Mouse (Mus musculus) adipocyte (in vitro differentiated cells): ENCODE results near the gene Hand2.

ENCODE experiments used
- DNase-seq: peaks from one replicate; pipeline ENCODE4 v3.0.0-alpha.2; 2016; ENCODE audit warnings: low spot score

The Hand2 gene

DNA sequence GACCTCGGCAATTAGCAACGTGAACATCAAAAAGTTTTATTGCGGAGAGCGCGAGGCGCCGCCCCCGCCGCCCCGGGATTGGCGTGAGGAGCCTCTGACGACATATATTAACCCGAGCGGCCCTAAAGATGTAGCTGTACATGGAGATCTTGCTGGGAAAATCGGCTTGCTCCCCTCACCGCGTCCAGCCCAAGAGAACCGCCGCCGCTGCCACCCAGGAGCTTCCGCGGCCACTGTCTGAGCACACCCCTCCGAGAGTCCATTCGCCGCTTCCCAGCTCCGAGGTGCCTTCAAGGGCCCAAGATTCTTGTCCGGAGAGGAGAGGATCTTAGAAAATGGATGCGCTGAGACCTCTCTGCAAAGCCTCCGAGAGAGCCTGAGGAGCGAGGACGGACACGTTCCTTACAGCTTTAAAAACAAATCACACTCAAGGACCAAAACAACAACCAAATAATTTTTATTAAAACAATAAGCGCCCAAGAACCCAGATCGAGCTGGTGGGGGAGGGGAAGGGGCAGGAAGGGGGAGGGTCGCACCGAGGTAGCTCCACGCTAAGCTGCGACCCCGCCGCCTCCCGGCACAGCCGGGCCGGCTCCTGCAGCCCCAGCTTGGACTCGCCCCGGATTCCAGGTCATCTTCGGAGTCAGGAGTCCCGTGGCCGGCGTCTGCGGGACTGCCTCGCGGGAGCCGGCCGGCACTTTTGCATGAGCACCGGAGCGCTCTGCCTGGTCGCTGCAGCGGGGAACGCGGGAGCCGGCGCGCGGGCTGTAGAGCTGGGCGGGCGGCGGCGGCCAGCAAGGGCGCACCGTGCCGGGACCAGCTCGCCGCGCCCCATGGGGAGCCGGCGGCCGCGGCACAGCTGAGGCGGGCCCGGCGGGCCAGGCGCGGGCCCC, at the start of gene Hand2:
Gene Hand2, plus strand, starts transcription at position 133 of the 893 bp plus-strand sequence.
- no peak for DNase-seq

DNA sequence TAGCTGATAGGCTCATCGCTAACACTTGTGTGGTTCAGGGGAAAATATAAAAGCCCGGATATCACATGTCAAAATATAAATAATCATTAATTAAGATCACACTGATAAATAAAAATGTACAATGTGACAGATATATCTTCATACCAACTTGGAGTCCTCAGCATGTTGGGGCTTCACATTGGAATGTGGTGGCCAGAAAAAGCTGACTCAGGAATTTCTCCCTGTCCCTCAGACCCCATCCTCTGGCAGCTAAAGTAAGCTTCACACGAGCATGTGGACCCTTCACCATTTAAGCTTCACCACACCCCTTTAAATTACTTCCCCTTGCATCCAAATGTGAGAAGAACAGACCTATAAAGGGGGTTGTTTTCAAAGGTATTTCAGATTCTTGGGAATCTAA, 47.7 kb upstream of the Hand2 start:
- no peak for DNase-seq

DNA sequence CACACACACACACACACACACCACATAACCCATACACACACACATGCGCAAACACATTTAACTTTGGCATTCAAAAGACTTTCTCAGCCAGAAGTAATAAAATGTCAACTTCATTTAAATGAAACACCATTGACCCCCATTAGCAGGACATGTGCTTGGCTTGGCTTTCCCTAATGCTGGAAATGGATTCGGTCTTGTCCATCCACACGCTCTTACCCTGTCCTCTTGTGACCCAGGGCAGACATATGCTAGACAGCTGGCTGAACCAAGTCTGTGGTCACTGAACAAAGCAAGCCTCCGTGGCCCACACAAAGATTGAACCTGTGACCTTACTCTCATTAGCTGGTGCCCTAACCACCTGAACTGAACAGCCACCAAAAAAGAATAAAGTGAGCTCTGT, 27.3 kb upstream of the Hand2 start:
- no peak for DNase-seq

DNA sequence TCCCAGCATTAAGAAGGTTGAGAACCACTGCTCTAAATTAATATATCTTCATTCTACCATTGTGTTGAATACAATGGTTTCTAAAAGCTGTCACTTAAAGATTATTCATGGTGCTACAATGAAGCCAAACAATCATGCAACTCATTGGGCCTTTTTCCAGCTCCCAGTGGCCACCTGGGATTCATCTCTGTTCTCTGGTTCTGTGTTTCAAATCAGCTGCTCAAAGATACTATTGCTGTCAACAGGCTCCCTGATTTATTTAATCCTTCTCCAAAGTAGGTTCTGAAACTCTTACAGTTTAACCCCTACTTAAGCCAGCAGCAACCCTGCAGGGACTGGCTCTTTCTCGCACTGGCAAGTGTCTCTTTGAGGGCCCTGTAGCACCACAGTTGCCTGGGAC, 17.3 kb upstream of the Hand2 start:
- no peak for DNase-seq

DNA sequence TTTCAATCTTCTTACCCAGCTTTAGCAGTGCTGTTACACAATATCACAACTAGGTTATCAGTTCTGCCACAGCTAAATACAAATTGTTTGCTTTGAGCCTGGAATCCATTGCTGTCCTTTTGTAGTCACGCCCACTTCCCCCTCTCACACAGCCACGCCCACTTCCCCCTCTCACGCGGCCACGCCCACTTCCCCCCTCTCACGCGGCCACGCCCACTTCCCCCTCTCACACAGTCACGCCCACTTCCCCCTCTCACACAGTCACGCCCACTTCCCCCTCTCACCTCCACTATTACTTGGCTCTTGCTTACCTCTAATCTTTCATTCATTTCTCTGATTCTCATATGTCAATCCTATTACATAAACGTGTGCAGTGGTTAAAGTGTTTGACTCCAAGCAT, 15.8 kb upstream of the Hand2 start:
- no peak for DNase-seq

DNA sequence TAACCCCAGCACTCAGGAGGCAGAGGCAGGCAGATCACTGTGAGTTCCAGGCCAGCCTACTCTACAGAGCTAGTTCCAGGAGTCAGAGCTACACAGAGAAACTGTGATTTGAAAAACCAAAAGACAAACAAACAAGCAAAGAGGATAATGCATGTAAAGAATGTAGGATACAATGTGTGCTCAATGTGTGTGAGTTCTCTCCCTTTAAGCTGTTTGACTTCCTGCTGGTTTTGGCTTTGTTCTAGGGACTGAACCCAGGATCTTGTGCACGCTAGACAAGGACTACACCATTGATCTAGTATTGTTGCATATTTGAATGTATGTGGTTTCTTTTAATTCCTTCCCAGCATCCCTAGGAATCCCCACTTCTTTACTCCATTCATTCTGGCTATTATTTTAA, 14.3 kb upstream of the Hand2 start:
- no peak for DNase-seq

DNA sequence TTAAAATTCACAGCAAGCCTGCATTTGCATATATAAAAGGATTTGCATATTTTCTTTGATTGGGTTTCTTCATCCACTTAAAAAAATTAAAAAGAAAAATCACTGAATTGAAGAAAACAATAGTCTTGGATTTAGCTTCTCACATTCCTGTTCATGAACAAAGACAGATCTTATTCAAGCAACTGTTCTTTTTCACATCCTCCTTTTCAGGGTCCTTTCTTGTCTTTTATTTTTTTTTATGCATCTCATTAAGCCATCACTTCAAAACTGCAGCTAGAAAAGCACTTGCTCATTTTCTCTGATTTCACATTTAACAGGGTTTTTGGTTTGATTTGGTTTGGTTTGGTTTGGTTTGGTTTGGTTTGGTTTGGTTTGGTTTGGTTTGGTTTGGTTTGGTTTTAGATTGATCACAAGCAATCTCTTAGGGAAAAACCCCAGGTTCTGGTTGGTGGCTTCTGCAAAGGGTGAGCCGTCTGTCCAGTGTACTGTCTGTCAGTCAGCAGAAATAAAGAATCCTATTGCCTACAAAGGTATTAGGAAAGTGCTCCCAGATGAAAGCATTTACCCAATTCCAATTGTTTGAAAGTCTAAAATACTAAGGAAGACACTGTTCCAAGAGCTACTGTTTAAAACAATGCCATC, 10.8 kb upstream of the Hand2 start:
- DNase-seq, result no peak

DNA sequence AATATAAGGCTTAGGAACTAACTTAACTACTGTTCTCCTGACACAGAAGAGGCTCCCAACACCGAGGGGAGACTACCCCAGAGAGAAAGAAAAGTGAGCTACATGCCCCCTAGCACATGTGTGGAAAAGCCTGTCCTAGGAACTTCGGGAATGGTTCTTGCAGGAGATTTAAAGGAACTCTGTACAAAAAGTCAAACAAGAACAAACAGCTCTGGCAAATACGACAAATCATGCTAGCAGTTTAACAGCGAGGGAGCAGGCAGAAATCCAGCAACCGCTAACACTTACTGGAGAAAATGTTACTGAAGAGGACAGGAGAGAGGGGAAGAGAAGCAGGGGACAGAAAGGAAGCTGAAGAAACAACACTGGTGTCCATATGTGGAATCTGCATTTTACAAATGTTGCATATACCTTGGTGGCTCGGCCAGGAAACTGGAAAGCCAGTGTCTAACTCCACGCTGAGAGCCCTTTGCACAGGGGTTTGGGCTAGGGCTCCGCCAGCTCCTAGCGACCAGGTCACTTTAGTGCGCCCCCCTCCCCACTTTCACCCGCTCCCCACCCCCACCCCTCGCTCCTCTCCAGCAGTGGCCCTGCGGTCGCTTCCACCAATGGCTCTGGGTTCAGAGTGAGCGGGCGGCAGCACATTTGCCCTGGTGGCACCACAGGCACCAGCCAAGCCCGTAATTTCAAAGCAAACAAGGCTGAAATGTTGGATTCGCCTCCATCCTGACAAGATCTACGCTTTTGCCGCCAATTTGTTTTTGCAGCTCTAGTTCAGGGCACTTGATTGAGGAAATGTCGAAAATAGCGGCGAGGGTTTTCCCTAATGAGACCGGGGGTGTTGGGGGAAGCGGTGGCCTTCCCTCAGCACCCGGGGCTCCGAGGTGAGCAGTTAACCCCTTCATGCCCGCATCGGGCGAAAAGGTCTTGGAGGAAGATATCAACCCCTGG, 8.5 kb upstream of the Hand2 start:
- no peak for DNase-seq

DNA sequence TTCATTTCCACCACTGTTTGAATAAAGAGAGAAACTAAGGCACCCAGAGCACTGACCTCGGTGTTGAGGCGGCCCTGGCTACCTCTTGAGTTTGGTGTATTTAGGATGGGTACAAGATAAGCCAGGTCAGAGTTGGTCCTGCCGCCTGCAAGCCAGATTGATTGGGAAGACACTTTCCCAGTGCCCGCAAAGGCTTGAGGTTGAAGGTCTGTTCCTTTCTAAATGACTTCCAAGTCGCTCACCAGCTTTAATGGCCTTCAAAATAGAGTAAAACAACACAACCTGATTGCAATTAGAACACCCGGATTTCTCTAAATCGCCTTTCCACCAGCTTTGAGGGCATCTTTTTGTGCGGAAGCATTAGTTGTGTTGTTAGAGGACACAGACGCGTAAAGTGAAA, 7.2 kb upstream of the Hand2 start:
- DNase-seq, result no peak

DNA sequence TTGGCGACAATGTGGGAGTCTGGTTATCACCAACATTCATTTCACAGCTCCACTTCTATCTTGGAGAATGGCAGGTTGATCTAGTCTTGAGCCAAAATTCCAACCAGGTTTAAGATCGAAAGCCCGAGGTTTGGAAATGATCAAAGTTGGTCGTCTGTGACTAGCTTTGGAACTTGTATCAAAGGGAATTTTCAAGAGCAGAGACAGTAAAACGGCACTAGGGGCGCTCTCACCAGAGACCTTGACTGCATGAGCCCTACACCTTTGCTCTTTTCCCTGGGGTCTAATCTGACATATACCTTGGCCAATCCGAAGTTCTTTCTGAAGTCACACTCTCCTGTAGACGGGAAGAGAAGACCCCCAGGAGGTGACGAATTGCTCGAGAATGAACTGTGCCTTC, 6.6 kb upstream of the Hand2 start:
- no peak for DNase-seq

DNA sequence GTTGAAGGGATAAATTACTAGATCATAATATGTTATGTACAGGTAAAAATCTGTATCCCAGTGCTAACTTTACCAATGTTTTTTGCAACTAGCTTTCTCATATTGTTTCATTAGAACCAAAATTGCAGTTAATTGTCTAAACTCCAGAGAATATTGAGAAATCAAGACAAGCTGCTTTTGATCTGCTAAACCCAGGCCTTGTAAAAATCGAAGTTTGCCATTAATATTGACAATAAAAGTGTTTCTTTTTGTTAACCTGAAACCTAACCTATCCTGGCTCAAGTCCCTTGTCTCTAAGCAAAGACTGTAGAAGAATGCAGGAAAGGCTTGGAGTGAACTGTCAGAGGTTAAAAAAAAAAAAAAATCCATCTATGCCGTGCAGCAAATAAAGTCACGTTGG, 5.3 kb upstream of the Hand2 start:
- DNase-seq, result no peak

DNA sequence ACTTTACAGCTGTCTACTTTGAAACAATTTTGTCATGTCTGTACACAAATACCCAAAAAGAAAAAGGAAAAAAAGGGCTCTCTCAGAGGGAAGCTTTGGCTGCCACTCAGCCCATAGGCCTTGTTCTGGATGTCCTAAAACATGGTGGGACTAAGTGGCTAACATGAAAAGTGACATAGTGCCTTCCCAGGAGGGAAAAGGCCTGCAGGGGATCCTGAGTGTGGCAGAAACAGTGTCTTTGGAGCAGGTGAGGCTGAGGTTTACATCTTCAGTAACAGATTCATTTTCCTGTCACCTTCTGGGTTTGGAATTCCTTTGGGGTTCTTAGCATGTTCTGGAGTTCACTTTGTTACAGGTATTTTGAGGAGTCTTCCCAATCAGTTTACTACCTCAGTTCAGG, 3.7 kb upstream of the Hand2 start:
- no peak for DNase-seq

DNA sequence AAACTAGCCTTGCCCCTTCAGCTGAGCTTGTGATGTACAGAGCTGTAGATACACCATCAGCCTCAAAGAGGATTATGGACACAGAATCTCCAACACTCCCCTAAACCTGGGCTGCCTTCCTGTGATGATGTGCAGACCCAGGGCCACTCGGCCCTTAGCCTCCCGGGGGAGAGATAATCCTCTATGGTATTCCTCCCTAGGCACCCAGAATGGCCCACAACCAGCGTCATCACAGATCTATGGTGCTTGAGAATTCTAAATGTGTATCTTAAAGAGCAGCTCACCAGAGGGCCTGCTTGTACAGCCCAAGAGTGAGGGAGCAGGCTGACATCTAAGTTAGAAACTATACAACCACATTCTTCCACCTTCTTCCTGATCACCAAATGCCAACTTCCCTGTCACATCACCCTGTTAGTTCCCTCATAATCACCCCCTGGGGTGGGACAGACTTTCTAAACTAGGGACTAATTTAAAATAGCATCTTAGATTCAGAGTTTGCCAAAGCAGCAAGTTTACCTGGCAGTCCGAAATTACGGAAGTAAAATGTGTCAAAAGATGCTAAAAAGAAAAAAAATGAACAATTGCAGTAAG, 2.8 kb upstream of the Hand2 start:
- no peak for DNase-seq

DNA sequence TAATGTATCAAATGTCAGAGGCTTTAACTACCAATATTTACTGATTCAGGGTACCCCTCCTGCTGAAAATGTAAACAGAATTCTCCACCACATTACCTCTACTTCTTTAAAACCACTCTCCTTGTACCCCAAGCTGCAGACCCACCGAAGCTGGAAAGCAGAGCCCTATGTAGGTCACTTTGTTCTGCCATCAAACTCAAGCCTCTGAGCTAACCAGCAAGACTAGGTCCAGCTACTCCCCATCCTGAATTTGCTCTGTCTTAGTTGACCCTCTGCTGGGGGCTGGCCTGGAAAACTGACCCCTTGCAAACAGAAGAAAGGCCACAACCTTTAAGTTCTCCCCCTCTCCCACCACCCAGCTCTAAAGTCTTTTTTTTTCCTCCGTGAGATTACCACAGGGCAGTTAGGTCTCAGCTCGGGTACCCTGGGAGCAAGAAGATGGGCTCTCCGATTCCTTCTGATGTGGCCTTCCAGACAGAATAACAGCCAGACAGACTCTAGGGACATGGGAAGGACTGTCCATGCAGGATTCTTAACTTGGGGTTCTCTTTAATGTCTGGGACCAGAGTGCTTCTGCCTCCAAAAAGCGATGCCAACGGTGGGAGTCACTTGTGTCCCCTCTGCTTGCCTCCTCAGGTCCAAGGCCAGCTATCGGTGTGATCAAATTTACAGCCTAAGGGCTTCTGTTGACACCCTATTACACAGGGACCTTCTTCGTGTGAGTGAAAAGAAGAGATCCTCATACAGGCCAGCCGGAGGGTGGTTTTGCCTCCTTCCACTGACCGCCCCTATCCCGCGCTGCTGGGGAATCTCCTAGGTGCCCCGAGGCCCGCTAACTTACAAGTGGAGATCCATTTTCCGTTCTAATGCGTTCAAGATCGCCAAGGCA, 1.4 kb upstream of the Hand2 start:
- DNase-seq, result no peak

DNA sequence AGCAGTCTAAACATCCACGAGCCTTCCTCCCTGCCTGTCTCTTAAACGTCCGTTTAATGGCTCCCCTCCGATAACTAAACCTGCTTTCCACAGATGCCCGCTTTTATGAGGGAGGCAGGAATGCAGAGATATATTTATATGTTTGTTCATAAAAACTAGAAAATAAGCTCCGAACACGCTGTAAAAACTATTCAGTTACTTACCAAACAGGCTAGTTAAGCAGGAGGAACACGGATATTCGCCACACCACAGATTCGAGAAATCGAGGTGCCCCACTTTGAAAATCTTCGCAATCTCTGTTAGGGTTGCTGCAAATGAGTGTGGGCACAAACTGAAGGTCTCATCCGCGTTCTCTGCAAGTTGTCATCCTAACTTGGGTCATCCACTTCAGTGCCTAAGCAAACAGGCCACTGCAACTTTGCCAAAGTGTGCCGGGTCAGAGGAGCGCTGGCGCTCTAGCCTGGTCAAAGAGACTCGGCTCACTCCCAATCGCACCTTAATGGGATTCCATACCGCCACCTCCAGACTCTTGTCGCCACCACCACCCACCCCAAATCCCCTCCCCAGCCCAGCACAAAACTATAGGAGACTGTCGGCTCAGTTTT, 700 bp upstream of the Hand2 start:
- no peak for DNase-seq

DNA sequence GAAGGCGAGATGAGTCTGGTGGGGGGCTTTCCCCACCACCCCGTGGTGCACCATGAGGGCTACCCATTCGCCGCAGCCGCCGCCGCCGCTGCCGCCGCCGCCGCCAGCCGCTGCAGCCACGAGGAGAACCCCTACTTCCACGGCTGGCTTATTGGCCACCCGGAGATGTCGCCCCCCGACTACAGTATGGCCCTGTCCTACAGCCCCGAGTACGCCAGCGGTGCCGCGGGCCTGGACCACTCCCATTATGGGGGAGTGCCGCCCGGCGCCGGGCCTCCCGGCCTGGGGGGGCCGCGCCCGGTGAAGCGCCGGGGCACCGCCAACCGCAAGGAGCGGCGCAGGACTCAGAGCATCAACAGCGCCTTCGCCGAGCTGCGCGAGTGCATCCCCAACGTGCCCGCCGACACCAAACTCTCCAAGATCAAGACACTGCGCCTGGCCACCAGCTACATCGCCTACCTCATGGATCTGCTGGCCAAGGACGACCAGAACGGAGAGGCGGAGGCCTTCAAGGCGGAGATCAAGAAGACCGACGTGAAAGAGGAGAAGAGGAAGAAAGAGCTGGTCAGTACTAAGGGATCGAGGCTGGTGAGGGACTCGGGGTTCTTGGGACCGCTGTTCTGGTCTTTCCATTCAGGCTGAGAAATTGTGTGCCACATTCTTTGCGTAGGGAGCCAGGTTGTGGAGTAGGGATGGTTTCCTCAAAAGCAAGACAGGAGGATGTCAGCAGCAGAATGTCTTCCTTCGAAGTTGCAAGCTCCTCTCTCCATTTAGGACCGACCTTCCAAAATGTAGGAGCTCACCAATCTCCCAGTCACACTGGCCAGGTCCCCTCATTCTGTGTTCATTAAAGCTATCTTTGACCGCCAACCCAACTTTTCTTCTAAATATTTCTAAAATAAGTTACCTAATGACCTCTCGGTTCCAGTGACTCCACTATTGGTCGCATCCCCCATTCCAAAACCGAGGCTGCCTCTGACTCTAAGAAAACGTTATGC, 1.4 kb downstream of the Hand2 start:
- DNase-seq, result no peak

DNA sequence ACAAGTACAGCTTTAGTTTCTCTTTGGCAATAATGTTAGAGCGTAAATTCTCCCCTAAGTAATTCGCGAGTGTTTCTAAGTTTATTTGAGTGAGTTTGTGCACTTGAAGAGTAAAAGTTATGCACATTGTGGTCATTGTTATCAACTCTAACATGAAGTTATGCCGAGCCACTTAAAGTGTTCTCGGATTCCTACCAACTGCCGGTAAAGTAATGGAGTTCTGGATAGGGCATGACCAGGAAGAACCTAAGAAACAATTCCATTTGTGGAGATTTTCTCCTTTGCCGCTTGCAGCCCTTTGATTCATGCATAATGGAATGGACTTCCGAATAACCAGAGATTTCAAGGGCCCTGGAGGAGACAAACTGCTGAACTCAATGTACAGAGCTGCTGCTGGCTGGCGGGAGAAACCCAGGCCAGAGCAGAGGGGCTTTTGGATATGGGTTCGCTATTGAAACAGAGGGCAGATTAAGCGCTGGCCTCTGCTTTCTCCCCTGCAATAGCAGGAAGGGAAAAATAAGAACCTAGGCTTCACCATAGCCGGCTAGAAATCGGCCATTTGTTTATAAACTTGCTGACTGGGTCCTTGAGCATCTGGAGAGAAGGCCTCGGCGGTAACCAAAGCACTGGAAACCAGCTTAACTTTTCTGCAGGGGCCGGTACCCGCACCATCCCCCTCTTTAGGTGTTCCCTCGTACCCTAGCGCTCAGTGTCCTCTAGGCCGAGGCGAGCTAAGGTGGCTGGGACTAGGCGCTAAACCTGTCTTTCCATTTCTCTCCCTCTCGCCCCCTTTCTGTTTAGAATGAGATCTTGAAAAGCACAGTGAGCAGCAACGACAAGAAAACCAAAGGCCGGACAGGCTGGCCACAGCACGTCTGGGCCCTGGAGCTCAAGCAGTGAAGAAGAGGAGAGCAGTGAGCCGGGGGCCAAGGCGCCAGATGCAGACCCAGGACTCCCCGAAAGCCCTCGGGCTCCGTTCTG, 2.5 kb downstream of the Hand2 start:
- no peak for DNase-seq

DNA sequence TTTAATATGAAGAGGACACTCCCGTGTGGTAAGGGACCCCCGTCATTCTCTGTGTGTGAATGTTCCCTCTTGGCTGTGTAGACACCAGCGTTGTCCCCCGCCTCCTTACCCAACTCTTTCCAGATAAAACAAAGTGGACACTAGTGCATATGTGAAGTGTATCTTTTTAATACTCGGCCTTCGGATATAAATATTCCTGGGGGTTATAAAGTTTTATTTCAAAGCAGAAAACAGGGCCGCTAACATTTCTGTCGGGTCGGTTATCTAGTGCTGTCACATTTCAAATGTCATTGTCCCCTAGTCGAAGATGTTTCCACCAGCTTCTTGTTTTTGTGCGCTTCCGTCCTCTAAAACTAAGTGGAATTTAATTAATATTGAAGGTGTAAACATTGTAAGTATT, 3.3 kb downstream of the Hand2 start:
- no peak for DNase-seq
